Mouse (Mus musculus): ENCODE data around the gene Hsd11b2. TPM values are rescaled to one million over a fixed set of nuclear protein-coding genes. Genes with fewer than 3 reads are reported as not detected.
"Not testable (repeated sequence)": the region's sequence is repeated elsewhere in the genome, so short reads cannot be mapped to it uniquely, and the experiment has no call there.

The Hsd11b2 gene
- polyA plus RNA-seq, 1 experiment from 2014 or later, result 39.3 TPM

- H3K4me3 ChIP-seq (ENCODE audit: low read length), result no peak overlapping the region
- no peaks in the 10 kb centered on the region for H3K9me3 ChIP-seq (ENCODE audit: low read length)
- peaks cover 32% of the 10 kb centered on the region for H3K4me1 ChIP-seq (ENCODE audit: insufficient read depth, low read length)
- no peaks in the 10 kb centered on the region for H3K27me3 ChIP-seq (ENCODE audit: insufficient read depth, low read length)
- no peaks in the 10 kb centered on the region for H3K36me3 ChIP-seq (ENCODE audit: insufficient read depth, low read length)
- no peak overlapping the region for H3K9ac ChIP-seq (replicated peaks; ENCODE audit: low read length)
- H3K27ac ChIP-seq (ENCODE audit: low read length), result no peak overlapping the region
- ATAC-seq (ENCODE audit: low FRiP score, low TSS enrichment), result no peak
- no peak overlapping the region for H3K4me2 ChIP-seq (replicated peaks; ENCODE audit: low read depth, low read length)
- 72% methylated on average over 6 of the region's 6 CpGs for WGBS
Measured at GRCm38 (mm10) chr8:105546384-105547350, 28.1 kb downstream of the Hsd11b2 start.

DNA sequence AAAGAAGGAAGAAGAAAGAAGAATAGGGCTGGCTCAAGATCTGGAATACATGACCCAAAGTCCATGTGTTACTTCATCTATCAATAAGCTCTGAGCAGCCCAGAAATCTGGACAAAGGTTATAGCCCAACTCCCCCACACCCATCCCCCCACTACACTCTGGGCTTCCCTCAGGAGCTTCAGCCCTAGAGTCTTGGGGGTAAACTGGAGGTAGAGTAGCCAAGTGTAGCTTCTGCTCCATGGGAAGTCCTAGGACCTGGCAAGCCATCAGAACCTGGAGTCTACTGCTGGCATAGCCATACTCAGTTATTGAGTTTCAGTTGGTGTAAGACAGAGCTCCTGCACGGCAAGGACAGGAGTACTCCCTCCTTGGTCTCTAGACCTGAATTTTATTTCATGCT lies 31.0 kb downstream of the Hsd11b2 start:
- 93% methylated on average over 1 of the region's 1 CpGs for WGBS
- Histone ChIP-seq H3K4me3 (ENCODE audit: low read length) (no peak overlapping the region), H3K4me1 (ENCODE audit: insufficient read depth, low read length) (peaks cover 21% of the 10 kb centered on the region), H3K27ac (ENCODE audit: low read length) (no peak overlapping the region), H3K9ac (replicated peaks; ENCODE audit: low read length) (no peak overlapping the region), H3K4me2 (replicated peaks; ENCODE audit: low read depth, low read length) (no peak overlapping the region), H3K36me3 (ENCODE audit: insufficient read depth, low read length) (no peaks in the 10 kb centered on the region), H3K27me3 (ENCODE audit: insufficient read depth, low read length) (no peaks in the 10 kb centered on the region), H3K9me3 (ENCODE audit: low read length) (no peaks in the 10 kb centered on the region)
- no peak for ATAC-seq (ENCODE audit: low FRiP score, low TSS enrichment)

- H3K27ac ChIP-seq (ENCODE audit: low read length), result no peak overlapping the region
- no peaks in the 10 kb centered on the region for H3K27me3 ChIP-seq (ENCODE audit: insufficient read depth, low read length)
- WGBS, result 87% methylated on average over 2 of the region's 2 CpGs
- H3K4me2 ChIP-seq (replicated peaks; ENCODE audit: low read depth, low read length), result no peak overlapping the region
- no peak overlapping the region for H3K4me3 ChIP-seq (ENCODE audit: low read length)
- H3K36me3 ChIP-seq (ENCODE audit: insufficient read depth, low read length), result no peaks in the 10 kb centered on the region
- H3K9me3 ChIP-seq (ENCODE audit: low read length), result no peaks in the 10 kb centered on the region
- no peak for ATAC-seq (ENCODE audit: low FRiP score, low TSS enrichment)
- peaks cover 15% of the 10 kb centered on the region for H3K4me1 ChIP-seq (ENCODE audit: insufficient read depth, low read length)
- no peak overlapping the region for H3K9ac ChIP-seq (replicated peaks; ENCODE audit: low read length)
Measured at GRCm38 (mm10) chr8:105550083-105550482, 31.5 kb downstream of the Hsd11b2 start.

DNA sequence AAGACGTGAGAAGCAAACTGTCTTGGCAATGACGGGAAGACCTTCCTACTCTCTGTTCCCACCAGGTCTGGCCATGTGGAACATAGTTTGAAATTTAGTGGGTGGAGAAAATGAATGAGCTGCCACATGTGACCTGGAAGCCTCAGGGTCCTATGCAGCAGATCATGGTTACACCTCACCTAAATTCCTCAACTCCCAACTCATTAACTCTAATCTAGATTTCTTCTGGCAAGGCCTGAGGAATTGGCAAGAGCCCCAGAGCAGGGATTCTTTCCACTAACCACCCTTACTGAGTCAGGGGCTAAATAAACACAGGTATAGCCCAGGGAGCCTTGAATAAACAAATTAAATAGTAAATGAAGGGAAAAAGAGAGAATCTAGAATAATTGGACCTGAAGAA lies 33.5 kb downstream of the Hsd11b2 start:
- ATAC-seq (ENCODE audit: low FRiP score, low TSS enrichment), result no peak
- Histone ChIP-seq H3K4me2 (replicated peaks; ENCODE audit: low read depth, low read length) (no peak overlapping the region), H3K36me3 (ENCODE audit: insufficient read depth, low read length) (no peaks in the 10 kb centered on the region), H3K4me1 (ENCODE audit: insufficient read depth, low read length) (no peaks in the 10 kb centered on the region), H3K4me3 (ENCODE audit: low read length) (no peak overlapping the region), H3K27me3 (ENCODE audit: insufficient read depth, low read length) (no peaks in the 10 kb centered on the region), H3K9ac (replicated peaks; ENCODE audit: low read length) (no peak overlapping the region), H3K27ac (ENCODE audit: low read length) (no peak overlapping the region), H3K9me3 (ENCODE audit: low read length) (no peaks in the 10 kb centered on the region)
- 82% methylated on average over 2 of the region's 2 CpGs for WGBS

GRCm38 (mm10) chr8:105552824-105553223 lies 34.3 kb downstream of the Hsd11b2 start:
- Histone ChIP-seq H3K9me3 (ENCODE audit: low read length) (no peaks in the 10 kb centered on the region), H3K36me3 (ENCODE audit: insufficient read depth, low read length) (no peaks in the 10 kb centered on the region), H3K4me2 (replicated peaks; ENCODE audit: low read depth, low read length) (no peak overlapping the region), H3K9ac (replicated peaks; ENCODE audit: low read length) (no peak overlapping the region), H3K4me3 (ENCODE audit: low read length) (no peak overlapping the region), H3K27me3 (ENCODE audit: insufficient read depth, low read length) (no peaks in the 10 kb centered on the region), H3K4me1 (ENCODE audit: insufficient read depth, low read length) (no peaks in the 10 kb centered on the region), H3K27ac (ENCODE audit: low read length) (no peak overlapping the region)
- no peak for ATAC-seq (ENCODE audit: low FRiP score, low TSS enrichment)
- WGBS, result 69% methylated on average over 1 of the region's 1 CpGs

DNA sequence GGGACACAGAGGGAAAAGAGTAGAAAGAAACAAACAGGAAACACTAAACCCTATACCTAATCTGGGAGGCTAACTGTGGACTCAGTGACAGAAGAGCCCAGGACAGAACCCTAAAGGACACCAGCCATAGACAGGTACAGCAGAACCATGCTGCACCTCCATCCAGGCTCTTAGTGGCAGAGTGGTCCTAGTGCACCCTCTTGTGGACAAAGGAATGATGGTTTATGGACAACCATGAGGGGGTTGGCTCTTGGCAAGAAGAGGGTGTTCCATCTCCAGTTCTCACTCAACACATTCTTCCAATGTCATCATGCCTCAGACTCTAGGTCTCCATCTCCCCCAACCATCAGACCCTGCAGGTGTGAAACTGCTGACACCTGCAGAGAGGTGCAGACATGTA lies 35.5 kb downstream of the Hsd11b2 start:
- Histone ChIP-seq H3K4me3 (ENCODE audit: low read length) (no peak overlapping the region), H3K27ac (ENCODE audit: low read length) (no peak overlapping the region), H3K36me3 (ENCODE audit: insufficient read depth, low read length) (0 out of 2 replicates have a peak, but pooled peaks cover 3% of the 10 kb centered on the region), H3K27me3 (ENCODE audit: insufficient read depth, low read length) (no peaks in the 10 kb centered on the region), H3K4me1 (ENCODE audit: insufficient read depth, low read length) (no peaks in the 10 kb centered on the region), H3K9ac (replicated peaks; ENCODE audit: low read length) (no peak overlapping the region), H3K4me2 (replicated peaks; ENCODE audit: low read depth, low read length) (no peak overlapping the region), H3K9me3 (ENCODE audit: low read length) (no peaks in the 10 kb centered on the region)
- peak; percentile 70 for ATAC-seq (ENCODE audit: low FRiP score, low TSS enrichment)

- H3K36me3 ChIP-seq (ENCODE audit: insufficient read depth, low read length), result 0 out of 2 replicates have a peak, but pooled peaks cover 9% of the 10 kb centered on the region
- H3K27ac ChIP-seq (ENCODE audit: low read length), result no peak overlapping the region
- H3K27me3 ChIP-seq (ENCODE audit: insufficient read depth, low read length), result no peaks in the 10 kb centered on the region
- no peak overlapping the region for H3K4me3 ChIP-seq (ENCODE audit: low read length)
- no peak overlapping the region for H3K4me2 ChIP-seq (replicated peaks; ENCODE audit: low read depth, low read length)
- H3K9ac ChIP-seq (replicated peaks; ENCODE audit: low read length), result no peak overlapping the region
- no peaks in the 10 kb centered on the region for H3K9me3 ChIP-seq (ENCODE audit: low read length)
- no peak for ATAC-seq (ENCODE audit: low FRiP score, low TSS enrichment)
- no peaks in the 10 kb centered on the region for H3K4me1 ChIP-seq (ENCODE audit: insufficient read depth, low read length)
- 77% methylated on average over 3 of the region's 3 CpGs for WGBS
Measured at GRCm38 (mm10) chr8:105555230-105555629, 36.7 kb downstream of the Hsd11b2 start.

GRCm38 (mm10) chr8:105562863-105563262 lies 44.3 kb downstream of the Hsd11b2 start:
- no peaks in the 10 kb centered on the region for H3K27me3 ChIP-seq (ENCODE audit: insufficient read depth, low read length)
- H3K36me3 ChIP-seq (ENCODE audit: insufficient read depth, low read length), result 0 out of 2 replicates have a peak, but pooled peaks cover 9% of the 10 kb centered on the region
- no peak overlapping the region for H3K27ac ChIP-seq (ENCODE audit: low read length)
- peaks cover 18% of the 10 kb centered on the region for H3K4me1 ChIP-seq (ENCODE audit: insufficient read depth, low read length)
- ATAC-seq (ENCODE audit: low FRiP score, low TSS enrichment), result no peak
- 81% methylated on average over 3 of the region's 3 CpGs for WGBS
- no peaks in the 10 kb centered on the region for H3K9me3 ChIP-seq (ENCODE audit: low read length)
- H3K4me2 ChIP-seq (replicated peaks; ENCODE audit: low read depth, low read length), result no peak overlapping the region
- H3K4me3 ChIP-seq (ENCODE audit: low read length), result no peak overlapping the region
- H3K9ac ChIP-seq (replicated peaks; ENCODE audit: low read length), result no peak overlapping the region

DNA sequence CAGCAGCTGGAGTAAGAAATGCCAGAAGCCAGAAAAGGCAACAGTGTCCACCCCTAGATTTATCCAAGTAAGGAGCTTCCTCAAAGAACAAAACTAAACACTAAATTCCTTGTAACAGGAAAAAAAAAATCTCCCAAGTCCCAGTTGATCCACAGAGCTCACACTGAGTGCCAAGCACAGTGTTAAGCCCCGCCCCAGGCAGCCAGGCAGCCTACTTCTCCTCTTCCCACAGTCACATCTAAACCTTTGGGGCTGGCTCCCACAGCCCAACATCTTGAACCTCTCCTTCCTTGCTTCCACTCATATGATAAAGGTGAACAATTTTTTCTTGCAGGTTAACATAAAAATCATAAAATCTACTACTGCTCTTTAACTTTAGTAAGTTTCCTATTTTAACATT lies 45.3 kb downstream of the Hsd11b2 start:
- no peak overlapping the region for H3K27ac ChIP-seq (ENCODE audit: low read length)
- H3K4me1 ChIP-seq (ENCODE audit: insufficient read depth, low read length), result peaks cover 18% of the 10 kb centered on the region
- 89% methylated on average over 1 of the region's 1 CpGs for WGBS
- H3K36me3 ChIP-seq (ENCODE audit: insufficient read depth, low read length), result 0 out of 2 replicates have a peak, but pooled peaks cover 6% of the 10 kb centered on the region
- ATAC-seq (ENCODE audit: low FRiP score, low TSS enrichment), result no peak
- H3K4me2 ChIP-seq (replicated peaks; ENCODE audit: low read depth, low read length), result no peak overlapping the region
- H3K9ac ChIP-seq (replicated peaks; ENCODE audit: low read length), result no peak overlapping the region
- no peaks in the 10 kb centered on the region for H3K27me3 ChIP-seq (ENCODE audit: insufficient read depth, low read length)
- H3K9me3 ChIP-seq (ENCODE audit: low read length), result no peaks in the 10 kb centered on the region
- no peak overlapping the region for H3K4me3 ChIP-seq (ENCODE audit: low read length)

- not testable (repeated sequence) for H3K36me3 ChIP-seq (ENCODE audit: insufficient read depth, low read length); H3K9me3 ChIP-seq (ENCODE audit: low read length); ATAC-seq (ENCODE audit: low FRiP score, low TSS enrichment); H3K27me3 ChIP-seq (ENCODE audit: insufficient read depth, low read length); H3K27ac ChIP-seq (ENCODE audit: low read length)
- Histone ChIP-seq H3K4me2 (replicated peaks; ENCODE audit: low read depth, low read length) (peak overlapping the region; percentile 73), H3K4me1 (ENCODE audit: insufficient read depth, low read length) (peaks cover 18% of the 10 kb centered on the region), H3K4me3 (ENCODE audit: low read length) (peak overlapping the region; percentile 81), H3K9ac (replicated peaks; ENCODE audit: low read length) (peak overlapping the region; percentile 76)
- WGBS, result 83% methylated on average over 9 of the region's 9 CpGs
Measured at GRCm38 (mm10) chr8:105564573-105565229, 46.1 kb downstream of the Hsd11b2 start.
